Mouse (Mus musculus): ENCODE measurements around the gene Armcx5. TPM values are rescaled to one million over a fixed set of nuclear protein-coding genes. Genes with fewer than 3 reads are reported as not detected.
"Not testable (repeated sequence)": the region's sequence is repeated elsewhere in the genome, so short reads cannot be mapped to it uniquely, and the experiment has no call there.

Armcx5 gene
- 10 to 100 TPM; 29.5 to 35.9 (median 30.7) TPM for total RNA-seq (2022)

- DNase-seq (ENCODE audit: low spot score in 2 of 2), result peak; percentile 85 to 87
Observed at GRCm38 (mm10) chrX:135742304-135743055, at the start of gene Armcx5, which contains the start of gene Gprasp1. Armcx5 (plus strand) TSS chrX:135742733. Gprasp1 (plus strand) TSS chrX:135742733.

- DNase-seq (ENCODE audit: low spot score in 2 of 2), result no peak
Observed at GRCm38 (mm10) chrX:135693633-135694032, 48.9 kb upstream of the Armcx5 start, which contains the start of gene Tcp11x2. Tcp11x2 (minus strand) TSS chrX:135693790.

GRCm38 (mm10) chrX:135703111-135703510, 39.4 kb upstream of the Armcx5 start:
- DNase-seq (ENCODE audit: low spot score in 2 of 2), result no peak

GRCm38 (mm10) chrX:135704349-135704748, 38.2 kb upstream of the Armcx5 start:
- DNase-seq (ENCODE audit: low spot score in 2 of 2), result no peak

GRCm38 (mm10) chrX:135712845-135713244, 29.7 kb upstream of the Armcx5 start:
- no peak for DNase-seq (ENCODE audit: low spot score in 2 of 2)

GRCm38 (mm10) chrX:135725161-135725560, 17.4 kb upstream of the Armcx5 start, which contains the start of gene Tmsb15a:
Tmsb15a (minus strand) TSS chrX:135725261.
- no peak for DNase-seq (ENCODE audit: low spot score in 2 of 2)

GRCm38 (mm10) chrX:135738730-135739520, 3.6 kb upstream of the Armcx5 start:
- no peak for DNase-seq (ENCODE audit: low spot score in 2 of 2)

GRCm38 (mm10) chrX:135743056-135743355, 473 bp downstream of the Armcx5 start:
- no peak for DNase-seq (ENCODE audit: low spot score in 2 of 2)

GRCm38 (mm10) chrX:135745376-135745775, 2.8 kb downstream of the Armcx5 start:
- DNase-seq (ENCODE audit: low spot score in 2 of 2), result not testable (repeated sequence)

- DNase-seq (ENCODE audit: low spot score in 2 of 2), result peak; percentile 49 to 82
Observed at GRCm38 (mm10) chrX:135752832-135753231, 10.3 kb downstream of the Armcx5 start.

- DNase-seq (ENCODE audit: low spot score in 2 of 2), result peak in 1 of 2 experiments; percentile 19
Observed at GRCm38 (mm10) chrX:135761707-135762106, 19.2 kb downstream of the Armcx5 start.

- DNase-seq (ENCODE audit: low spot score in 2 of 2), result no peak
Observed at GRCm38 (mm10) chrX:135768043-135768548, 25.6 kb downstream of the Armcx5 start.

GRCm38 (mm10) chrX:135768565-135768964, 26.0 kb downstream of the Armcx5 start:
- no peak for DNase-seq (ENCODE audit: low spot score in 2 of 2)

GRCm38 (mm10) chrX:135791536-135791935, 49.0 kb downstream of the Armcx5 start:
- DNase-seq (ENCODE audit: low spot score in 2 of 2), result no peak

GRCm38 (mm10) chrX:135792326-135792725, 49.8 kb downstream of the Armcx5 start:
- DNase-seq (ENCODE audit: low spot score in 2 of 2), result no peak

- peak; percentile 45 to 53 for DNase-seq (ENCODE audit: low spot score in 2 of 2)
Observed at GRCm38 (mm10) chrX:135795591-135796304, 53.2 kb downstream of the Armcx5 start.

- not testable (repeated sequence) for DNase-seq (ENCODE audit: low spot score in 2 of 2)
Observed at GRCm38 (mm10) chrX:135796305-135797211, 54.0 kb downstream of the Armcx5 start.
